Mouse (Mus musculus) intestine, postnatal 0 days (tissue): ENCODE results near the gene Hprt. TPM values are rescaled to one million over a fixed set of nuclear protein-coding genes. Genes with fewer than 3 reads are reported as not detected.

Experiments used
- ATAC-seq: fragments of 200-750 bp; cut with Nextera tagmentation; 2 replicates; pipeline ENCODE4 v1.8.0; 2017; ENCODE audit warnings: mild to moderate bottlenecking, moderate TSS enrichment, moderate library complexity
- H3K27ac ChIP-seq: fragments of 300-500 bp; sonication (generic); 2 replicates; pipeline ENCODE4 v1.5.1; 2014; ENCODE audit warnings: mild to moderate bottlenecking, low read depth, low read length, moderate library complexity
- H3K27me3 ChIP-seq: fragments of 300-500 bp; sonication (generic); replicated peaks from 2 replicates; pipeline ENCODE4 v1.6.1; 2014; ENCODE audit warnings: low read length, mixed read lengths; ENCODE audit not compliant: control insufficient read depth, insufficient read depth
- H3K36me3 ChIP-seq: fragments of 300-500 bp; sonication (generic); 2 replicates; pipeline ENCODE4 v1.6.1; 2014; ENCODE audit warnings: mild to moderate bottlenecking, moderate library complexity; ENCODE audit not compliant: control insufficient read depth, insufficient read depth
- H3K4me1 ChIP-seq: fragments of 300-500 bp; sonication (generic); replicated peaks from 2 replicates; pipeline ENCODE4 v1.6.1; 2014; ENCODE audit warnings: antibody characterized with exemption, low read length, mixed read lengths; ENCODE audit not compliant: control insufficient read depth, insufficient read depth
- H3K4me2 ChIP-seq: fragments of 300-500 bp; sonication (generic); replicated peaks from 2 replicates; pipeline ENCODE4 v1.6.1; 2014; ENCODE audit warnings: low read depth, mild to moderate bottlenecking, moderate library complexity
- H3K4me3 ChIP-seq: fragments of 300-500 bp; sonication (generic); 2 replicates; pipeline ENCODE4 v1.5.1; 2014; ENCODE audit warnings: low read depth, low read length
- H3K9ac ChIP-seq: fragments of 300-500 bp; sonication (generic); 2 replicates; pipeline ENCODE4 v1.6.1; 2014; ENCODE audit warnings: mild to moderate bottlenecking, low read depth, low read length
- H3K9me3 ChIP-seq: fragments of 300-500 bp; sonication (generic); 2 replicates; pipeline ENCODE4 v1.6.1; 2016; ENCODE audit warnings: mixed run types; ENCODE audit not compliant: control insufficient read depth
- CTCF ChIP-seq: sonication (generic); IDR thresholded peaks from 2 replicates; pipeline ENCODE4 v1.5.1; 2016; ENCODE audit warnings: low read depth, mild to moderate bottlenecking, control low read depth, antibody characterized with exemption, moderate library complexity
- WGBS: fragments of 180-500 bp; shearing (Covaris S2); extraction: QIAGEN DNeasy Blood & Tissue Kit; methylation state at CpG from one replicate; pipeline ENCODE4 v1.1.7; 2014; 5-methylcytosine and 5-hydroxymethylcytosine counted together
- polyA plus RNA-seq: library from polyadenylated mRNA; unstranded; fragments of >200 nt; fragmentation: Nextera tagmentation; extraction: Ambion mirVana; gene quantifications from 2 replicates; pipeline ENCODE4 v1.2.1, GENCODE M21; 2015

Gene Hprt
- polyA plus RNA-seq, 1 experiment from 2014 or later: 219 TPM

DNA sequence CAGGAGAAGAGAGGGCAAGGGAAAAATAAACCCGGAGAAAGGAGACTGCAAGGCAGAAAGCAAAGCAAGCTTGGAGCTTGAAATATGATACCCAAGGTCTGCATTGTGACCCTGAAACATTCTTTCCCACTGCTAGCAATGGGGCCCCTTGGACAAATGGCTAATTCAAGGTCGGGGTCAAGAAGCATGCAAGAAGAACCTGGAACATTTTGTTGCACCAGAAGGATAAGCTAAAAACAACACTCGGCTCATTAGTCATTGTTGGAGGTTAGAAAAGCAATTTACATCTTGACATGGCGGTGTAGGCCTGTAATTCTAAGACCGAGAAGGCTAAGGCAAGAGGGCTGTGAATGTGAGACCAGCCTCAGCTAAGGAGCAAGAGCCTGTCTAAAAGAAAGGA is 51.7 kb downstream of the Hprt start:
- Histone ChIP-seq H3K4me1 (no peaks in the 10 kb centered on the region), H3K27ac (no peak overlapping the region), H3K9me3 (no peaks in the 10 kb centered on the region), H3K4me2 (no peak overlapping the region), H3K36me3 (no peaks in the 10 kb centered on the region), H3K4me3 (no peak overlapping the region), H3K9ac (no peak overlapping the region), H3K27me3 (no peaks in the 10 kb centered on the region)
- ATAC-seq: no peak
- 59% methylated on average over 5 of the region's 5 CpGs for WGBS
- TF ChIP-seq CTCF: no peak

DNA sequence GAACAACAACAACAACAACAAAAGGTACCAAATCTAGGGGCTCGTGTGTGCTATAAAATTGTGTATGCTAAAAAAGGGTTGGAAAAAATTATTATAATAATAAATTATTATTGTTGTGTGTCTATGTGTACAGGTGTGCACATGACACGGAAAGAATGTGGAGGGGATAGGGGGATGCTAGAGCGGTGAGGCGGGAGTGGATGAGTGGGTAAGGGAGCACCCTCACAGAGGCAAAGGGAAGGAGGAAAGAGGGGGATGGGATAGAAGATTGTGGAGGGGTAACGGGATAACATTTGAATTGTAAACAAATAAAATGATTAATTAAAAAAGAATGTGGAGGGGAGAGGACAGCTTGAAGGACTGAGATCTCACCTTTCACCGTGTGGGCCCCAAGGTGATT is 52.2 kb downstream of the Hprt start:
- 88% methylated on average over 6 of the region's 6 CpGs for WGBS
- no peak for TF ChIP-seq CTCF
- H3K4me3 ChIP-seq: no peak overlapping the region
- H3K27ac ChIP-seq: no peak overlapping the region
- H3K9ac ChIP-seq: no peak overlapping the region
- no peak overlapping the region for H3K4me2 ChIP-seq
- H3K27me3 ChIP-seq: no peaks in the 10 kb centered on the region
- H3K4me1 ChIP-seq: no peaks in the 10 kb centered on the region
- H3K9me3 ChIP-seq: no peaks in the 10 kb centered on the region
- ATAC-seq: no peak
- no peaks in the 10 kb centered on the region for H3K36me3 ChIP-seq

GRCm38 (mm10) chrX:53041006-53041405 is 53.1 kb downstream of the Hprt start:
- no peak overlapping the region for H3K4me2 ChIP-seq
- no peak overlapping the region for H3K27ac ChIP-seq
- no peak overlapping the region for H3K4me3 ChIP-seq
- H3K4me1 ChIP-seq: no peaks in the 10 kb centered on the region
- H3K36me3 ChIP-seq: no peaks in the 10 kb centered on the region
- no peak for TF ChIP-seq CTCF
- ATAC-seq: no peak
- 82% methylated on average over 6 of the region's 6 CpGs for WGBS
- H3K9me3 ChIP-seq: no peaks in the 10 kb centered on the region
- H3K9ac ChIP-seq: no peak overlapping the region
- no peaks in the 10 kb centered on the region for H3K27me3 ChIP-seq

GRCm38 (mm10) chrX:53045187-53045903 is 57.4 kb downstream of the Hprt start:
- no peak overlapping the region for H3K4me2 ChIP-seq
- H3K36me3 ChIP-seq: no peaks in the 10 kb centered on the region
- no peak overlapping the region for H3K27ac ChIP-seq
- no peaks in the 10 kb centered on the region for H3K27me3 ChIP-seq
- no peak overlapping the region for H3K4me3 ChIP-seq
- WGBS: 54% methylated on average over 10 of the region's 10 CpGs
- no peaks in the 10 kb centered on the region for H3K4me1 ChIP-seq
- no peaks in the 10 kb centered on the region for H3K9me3 ChIP-seq
- H3K9ac ChIP-seq: no peak overlapping the region
- no peak for ATAC-seq
- TF ChIP-seq CTCF: no peak

- Histone ChIP-seq H3K4me3 (no peak overlapping the region), H3K36me3 (no peaks in the 10 kb centered on the region), H3K9ac (no peak overlapping the region), H3K27me3 (no peaks in the 10 kb centered on the region), H3K4me2 (no peak overlapping the region), H3K4me1 (no peaks in the 10 kb centered on the region), H3K9me3 (no peaks in the 10 kb centered on the region), H3K27ac (no peak overlapping the region)
- 66% methylated on average over 4 of the region's 4 CpGs for WGBS
- ATAC-seq: no peak
- TF ChIP-seq CTCF: no peak
These were observed 58.1 kb downstream of the Hprt start for GRCm38 (mm10) chrX:53046033-53046432.

DNA sequence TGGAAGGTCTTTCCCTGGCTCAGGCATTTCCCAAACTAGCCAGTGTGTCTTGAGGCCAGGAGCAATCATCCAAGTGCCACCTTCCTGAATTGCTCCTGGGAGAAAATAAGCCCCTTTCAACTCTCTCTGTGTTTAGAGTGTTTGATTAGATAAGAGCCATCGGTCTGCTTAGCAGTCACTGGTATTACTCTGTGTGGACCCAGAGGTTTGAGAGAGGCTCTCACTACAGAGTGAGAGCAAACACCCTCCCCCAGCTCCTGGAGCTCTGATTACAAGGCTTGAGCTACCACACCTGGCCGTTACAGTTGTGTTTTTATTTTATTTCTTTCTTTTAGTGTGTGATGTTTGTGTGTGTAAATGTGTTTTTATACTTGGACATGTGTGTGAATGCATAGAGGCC is 59.0 kb downstream of the Hprt start:
- Histone ChIP-seq H3K4me1 (no peaks in the 10 kb centered on the region), H3K9me3 (no peaks in the 10 kb centered on the region), H3K4me3 (no peak overlapping the region), H3K36me3 (no peaks in the 10 kb centered on the region), H3K4me2 (no peak overlapping the region), H3K27ac (no peak overlapping the region), H3K9ac (no peak overlapping the region), H3K27me3 (no peaks in the 10 kb centered on the region)
- 23% methylated on average over 2 of the region's 2 CpGs for WGBS
- no peak for TF ChIP-seq CTCF
- no peak for ATAC-seq

DNA sequence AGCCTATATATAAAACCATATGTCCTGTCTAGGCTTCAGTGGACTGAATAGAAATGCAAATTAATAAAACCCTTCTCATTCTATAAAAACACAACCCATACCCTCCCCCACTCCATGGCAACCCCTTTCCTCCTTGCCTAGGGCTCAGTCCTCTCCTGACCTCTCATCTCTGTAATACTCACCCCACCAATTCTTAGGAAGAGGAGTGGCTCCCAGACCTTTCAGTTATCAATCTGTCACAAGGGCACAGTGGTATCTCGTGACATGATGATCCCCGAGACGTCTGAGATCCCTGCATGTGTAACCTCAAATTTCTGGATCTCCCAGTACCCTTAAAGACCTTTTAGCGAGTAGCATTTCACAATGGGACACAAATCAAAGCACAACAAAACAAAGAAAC is 61.3 kb downstream of the Hprt start:
- no peaks in the 10 kb centered on the region for H3K27me3 ChIP-seq
- H3K27ac ChIP-seq: no peak overlapping the region
- ATAC-seq: no peak
- no peak overlapping the region for H3K9ac ChIP-seq
- WGBS: 73% methylated on average over 4 of the region's 4 CpGs
- no peak for TF ChIP-seq CTCF
- no peak overlapping the region for H3K4me2 ChIP-seq
- no peaks in the 10 kb centered on the region for H3K36me3 ChIP-seq
- no peaks in the 10 kb centered on the region for H3K9me3 ChIP-seq
- H3K4me1 ChIP-seq: no peaks in the 10 kb centered on the region
- no peak overlapping the region for H3K4me3 ChIP-seq
